Mouse (Mus musculus) kidney, postnatal 36 days (tissue): ENCODE measurements around the gene Fetub.

Source experiments
- DNase-seq, 2 experiments: peaks; one replicate each; pipeline ENCODE4 v3.0.0; 2021 to 2022; ENCODE audit warnings: mixed read lengths in 2 of 2

Gene Fetub

GRCm38 (mm10) chr16:22918034-22918433 is at the start of gene Fetub:
Fetub (plus strand) TSS chr16:22918334.
- no peak for DNase-seq

- DNase-seq, result no peak
Measured at GRCm38 (mm10) chr16:22872397-22872796, 45.7 kb upstream of the Fetub start.

GRCm38 (mm10) chr16:22873369-22873768 is 44.8 kb upstream of the Fetub start:
- no peak for DNase-seq

GRCm38 (mm10) chr16:22876218-22877043 is 41.7 kb upstream of the Fetub start:
- DNase-seq, result peak in 1 of 2 experiments; percentile 63

GRCm38 (mm10) chr16:22877660-22878390 is 40.3 kb upstream of the Fetub start:
- no peak for DNase-seq

GRCm38 (mm10) chr16:22878716-22879115 is 39.4 kb upstream of the Fetub start:
- no peak for DNase-seq

- DNase-seq, result no peak
Measured at GRCm38 (mm10) chr16:22879945-22880595, 38.1 kb upstream of the Fetub start.

- no peak for DNase-seq
Measured at GRCm38 (mm10) chr16:22880900-22881299, 37.2 kb upstream of the Fetub start.

GRCm38 (mm10) chr16:22881487-22881886 is 36.6 kb upstream of the Fetub start:
- DNase-seq, result peak in 1 of 2 experiments; percentile 35

- no peak for DNase-seq
Measured at GRCm38 (mm10) chr16:22883441-22883840, 34.7 kb upstream of the Fetub start.

GRCm38 (mm10) chr16:22885356-22885755 is 32.8 kb upstream of the Fetub start:
- no peak for DNase-seq

- DNase-seq, result no peak
Measured at GRCm38 (mm10) chr16:22886726-22887125, 31.4 kb upstream of the Fetub start.

GRCm38 (mm10) chr16:22888835-22889234 is 29.3 kb upstream of the Fetub start:
- DNase-seq, result no peak

GRCm38 (mm10) chr16:22889716-22890115 is 28.4 kb upstream of the Fetub start:
- no peak for DNase-seq

GRCm38 (mm10) chr16:22890683-22891510 is 27.2 kb upstream of the Fetub start, which contains the start of gene Ahsg:
Ahsg (plus strand) TSS chr16:22891277.
- DNase-seq, result no peak

GRCm38 (mm10) chr16:22891733-22892154 is 26.4 kb upstream of the Fetub start:
- no peak for DNase-seq

- DNase-seq, result no peak
Measured at GRCm38 (mm10) chr16:22894095-22894494, 24.0 kb upstream of the Fetub start.

- no peak for DNase-seq
Measured at GRCm38 (mm10) chr16:22896618-22897017, 21.5 kb upstream of the Fetub start.

- no peak for DNase-seq
Measured at GRCm38 (mm10) chr16:22899346-22899745, 18.8 kb upstream of the Fetub start.

- no peak for DNase-seq
Measured at GRCm38 (mm10) chr16:22899866-22900570, 18.1 kb upstream of the Fetub start.

- peak in 1 of 2 experiments; percentile 17 for DNase-seq
Measured at GRCm38 (mm10) chr16:22901326-22901725, 16.8 kb upstream of the Fetub start.

GRCm38 (mm10) chr16:22909290-22909689 is 8.8 kb upstream of the Fetub start:
- DNase-seq, result no peak
